Comparison of ENCODE assay signal across 11 mouse cellular contexts in the genomic region with DNA sequence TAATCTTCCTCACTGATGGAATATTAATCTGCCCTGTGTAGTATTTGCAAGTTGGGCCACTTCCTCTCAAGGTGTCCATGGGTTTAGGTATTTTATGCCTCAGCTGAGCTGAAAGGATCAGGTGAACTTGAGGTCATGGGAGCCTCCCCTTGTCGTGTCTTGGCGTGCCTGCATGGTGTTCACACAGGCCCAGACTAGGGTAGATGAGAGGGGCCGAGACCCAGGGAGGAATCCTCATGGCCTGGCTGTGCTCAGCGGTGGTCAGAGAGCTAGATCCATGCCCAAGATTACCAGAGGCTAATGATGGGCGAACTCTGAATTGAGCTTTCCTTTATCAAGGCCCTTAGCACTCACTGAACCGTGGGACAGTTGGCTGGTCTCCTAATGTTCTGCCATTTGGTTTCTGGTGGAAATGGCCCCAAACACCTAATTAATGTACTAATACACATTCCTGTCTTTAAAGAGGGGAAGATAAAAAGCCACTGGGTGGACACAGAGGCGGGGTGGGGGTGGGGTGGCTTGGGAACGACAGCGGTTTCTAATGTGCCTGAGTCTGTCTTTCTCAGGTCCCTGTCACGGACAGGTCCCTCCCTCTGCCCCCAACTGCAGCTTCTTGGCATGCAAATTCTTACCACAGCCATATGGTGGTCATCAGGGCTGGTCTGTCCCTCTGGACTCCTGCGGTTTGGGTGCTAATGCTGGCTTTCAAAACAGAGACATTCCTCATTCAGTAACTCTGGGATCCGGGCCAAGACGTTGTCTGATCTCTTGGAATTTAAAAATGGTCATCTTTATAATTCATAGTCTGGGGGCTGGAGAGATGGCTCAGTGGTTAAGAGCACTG. TPM values are rescaled to one million over a fixed set of nuclear protein-coding genes. Genes with fewer than 3 reads are reported as not detected.
DNase-seq lines count a peak whose midpoint lies in the region; ATAC-seq and TF ChIP-seq lines count a peak whose summit lies in the region.
"Had no signal": no experiment of that assay in that cellular context is flagged by ENCODE, and none has a peak within 500 bp of the region (broad histone marks: within the 10 kb centered on the region; RNA-seq: fewer than 3 reads in every experiment).

No protein-coding gene starts in this region.

- no peak for TF ChIP-seq CTCF in liver, postnatal 0 days (IDR thresholded peaks at IDR 0.05; ENCODE audit: low read depth)

- H3ac ChIP-seq in myocyte (ENCODE audit: control insufficient read depth, insufficient read length) = no peak overlapping the region

- ATAC-seq in liver, postnatal 0 days = no peak
- ATAC-seq in kidney, embryonic 14.5 days (ENCODE audit: low FRiP score, low TSS enrichment) = peak; percentile 63; the same call in 1 of the 2 replicates
- no peak for ATAC-seq in midbrain, embryonic 14.5 days (ENCODE audit: low FRiP score, low TSS enrichment)
- ATAC-seq: activated CD4-positive, CD25-positive, alpha-beta regulatory T cell, adult 4 months had no signal

- no peaks in the 10 kb centered on the region for H3K4me1 ChIP-seq in liver, postnatal 0 days (ENCODE audit: insufficient read depth)
- H3K4me1 ChIP-seq in kidney, embryonic 14.5 days (ENCODE audit: control insufficient read depth, insufficient read depth, low read length) = peaks cover 12% of the 10 kb centered on the region; the same call in 1 of the 2 replicates
- no peaks in the 10 kb centered on the region for H3K4me1 ChIP-seq in midbrain, embryonic 14.5 days (ENCODE audit: control insufficient read depth, insufficient read depth, low read length)
- H3K4me1 ChIP-seq: limb, embryonic 12.5 days; stomach, embryonic 15.5 days had no signal

- no peaks in the 10 kb centered on the region for H3K27me3 ChIP-seq in liver, postnatal 0 days (ENCODE audit: insufficient read depth, low read length)
- no peaks in the 10 kb centered on the region for H3K27me3 ChIP-seq in kidney, embryonic 14.5 days (ENCODE audit: control insufficient read depth, insufficient read depth, low read length)
- no peaks in the 10 kb centered on the region for H3K27me3 ChIP-seq in myocyte (ENCODE audit: control insufficient read depth, insufficient read depth, insufficient read length)
- H3K27me3 ChIP-seq in midbrain, embryonic 14.5 days (ENCODE audit: control insufficient read depth, insufficient read depth, low read length) = no peaks in the 10 kb centered on the region
- H3K27me3 ChIP-seq: limb, embryonic 12.5 days; stomach, embryonic 15.5 days had no signal

- H3K9ac ChIP-seq in liver, postnatal 0 days (replicated peaks) = no peak overlapping the region
- H3K9ac ChIP-seq in kidney, embryonic 14.5 days (ENCODE audit: low read depth, low read length) = no peak overlapping the region
- no peak overlapping the region for H3K9ac ChIP-seq in midbrain, embryonic 14.5 days (replicated peaks; ENCODE audit: low read length)
- H3K9ac ChIP-seq: limb, embryonic 12.5 days; stomach, embryonic 15.5 days had no signal

- no peak for TF ChIP-seq POLR2A in myocyte (IDR thresholded peaks at IDR 0.05; ENCODE audit: insufficient read length, low read depth)

- H3K36me3 ChIP-seq in liver, postnatal 0 days (replicated peaks; ENCODE audit: insufficient read depth, low read length) = no peaks in the 10 kb centered on the region
- H3K36me3 ChIP-seq in kidney, embryonic 14.5 days (ENCODE audit: control insufficient read depth, insufficient read depth, low read length) = no peaks in the 10 kb centered on the region
- no peaks in the 10 kb centered on the region for H3K36me3 ChIP-seq in myocyte (ENCODE audit: control insufficient read depth, insufficient read depth)
- H3K36me3 ChIP-seq in midbrain, embryonic 14.5 days (ENCODE audit: control insufficient read depth, insufficient read depth, low read length) = no peaks in the 10 kb centered on the region
- H3K36me3 ChIP-seq: limb, embryonic 12.5 days; stomach, embryonic 15.5 days had no signal

- no peaks in the 10 kb centered on the region for H3K79me2 ChIP-seq in myocyte (ENCODE audit: control insufficient read depth, insufficient read depth)

- WGBS in liver, postnatal 0 days (ENCODE audit: insufficient replicate concordance) = 64% methylated on average over 13 of the region's 13 CpGs
- WGBS in kidney, embryonic 14.5 days = 13% methylated on average over 13 of the region's 13 CpGs
- WGBS in midbrain, embryonic 14.5 days = 42% methylated on average over 13 of the region's 13 CpGs

- no peak overlapping the region for H3K4me3 ChIP-seq in liver, postnatal 0 days (ENCODE audit: low read depth, low read length)
- H3K4me3 ChIP-seq in kidney, embryonic 14.5 days (ENCODE audit: low read length) = no peak overlapping the region
- no peak overlapping the region for H3K4me3 ChIP-seq in myocyte
- no peak overlapping the region for H3K4me3 ChIP-seq in midbrain, embryonic 14.5 days (replicated peaks; ENCODE audit: low read depth, low read length)
- H3K4me3 ChIP-seq: limb, embryonic 12.5 days; stomach, embryonic 15.5 days had no signal

- no peak for TF ChIP-seq EP300 in liver, postnatal 0 days (IDR thresholded peaks at IDR 0.05; ENCODE audit: low read depth)

- H3K27ac ChIP-seq in liver, postnatal 0 days (ENCODE audit: low read depth) = no peak overlapping the region
- no peak overlapping the region for H3K27ac ChIP-seq in kidney, embryonic 14.5 days (ENCODE audit: low read depth, low read length)
- H3K27ac ChIP-seq in midbrain, embryonic 14.5 days (replicated peaks; ENCODE audit: low read depth, low read length) = no peak overlapping the region
- H3K27ac ChIP-seq: limb, embryonic 12.5 days; stomach, embryonic 15.5 days had no signal

- no peak overlapping the region for H3K4me2 ChIP-seq in liver, postnatal 0 days (ENCODE audit: low read depth, low read length)
- H3K4me2 ChIP-seq in kidney, embryonic 14.5 days (replicated peaks; ENCODE audit: low read depth, low read length) = no peak overlapping the region
- H3K4me2 ChIP-seq in myocyte (ENCODE audit: low read depth) = peak overlapping the region; percentile 48
- no peak overlapping the region for H3K4me2 ChIP-seq in midbrain, embryonic 14.5 days (ENCODE audit: low read length)
- H3K4me2 ChIP-seq: limb, embryonic 12.5 days; stomach, embryonic 15.5 days had no signal

- H3K9me3 ChIP-seq in liver, postnatal 0 days (ENCODE audit: low read length) = no peaks in the 10 kb centered on the region
- no peaks in the 10 kb centered on the region for H3K9me3 ChIP-seq in kidney, embryonic 14.5 days (ENCODE audit: control insufficient read depth, low read length)
- no peaks in the 10 kb centered on the region for H3K9me3 ChIP-seq in midbrain, embryonic 14.5 days (ENCODE audit: control insufficient read depth, low read length)
- H3K9me3 ChIP-seq: limb, embryonic 12.5 days; stomach, embryonic 15.5 days had no signal

- DNase-seq in adrenal gland, adult (ENCODE audit: inconsistent age in 2 of 2, low spot score in 1 of 2) = peak; percentile 19 to 68
- no peak for DNase-seq in adrenal gland, adult 8-10 months
- peak; percentile 14 for DNase-seq in liver
- no peak for DNase-seq in liver, postnatal 0 days
- DNase-seq in midbrain, embryonic 14.5 days = no peak
- no peak for DNase-seq in urinary bladder, postnatal 4 days (ENCODE audit: low spot score in 2 of 2)

TF ChIP-seq in myocyte, 11 proteins besides CTCF, POLR2A, EP300 and RAD21:
- peak; percentile 34 for TF ChIP-seq TCF3 (IDR thresholded peaks at IDR 0.05; ENCODE audit: insufficient read length, low read depth)
- no peak for TF ChIP-seq MAX (IDR thresholded peaks at IDR 0.05; ENCODE audit: low read depth)
- TF ChIP-seq TCF12 (IDR thresholded peaks at IDR 0.05; ENCODE audit: insufficient read depth, poor library complexity, severe bottlenecking) = peak; percentile 76
- TF ChIP-seq MYOD1 (IDR thresholded peaks at IDR 0.05; ENCODE audit: control insufficient read depth in 1 of 3, insufficient read length in 2 of 3, low read depth in 2 of 3) = peak in 2 of 3 experiments; percentile 52 to 63
- TF ChIP-seq MYOG (IDR thresholded peaks at IDR 0.05; ENCODE audit: control insufficient read depth in 1 of 3, insufficient read depth in 1 of 3, insufficient read length in 2 of 3, low read depth in 2 of 3) = peak in 1 of 3 experiments; percentile 86

RNA-seq across cellular contexts. Expression of a gene that starts 56.0 kb away (rescaled TPM):
- 100 to 1,000 TPM in 3 of 4 experiments, 10 to 100 TPM in 1; 94.6 to 217 (median 164) TPM for total RNA-seq in adrenal gland, adult 8-10 months (2022)
- polyA plus RNA-seq in liver, postnatal 0 days (2015; fragmentation: Nextera tagmentation; extraction: Ambion mirVana) = 320 and 328 TPM in 2 replicates
- 2,275 and 2,927 TPM in 2 replicates for polyA plus RNA-seq in kidney, embryonic 14.5 days (2014; fragmentation: Nextera tagmentation; extraction: Ambion mirVana)
- polyA plus RNA-seq in myocyte (2012; fragmentation: generic; extraction: Trizol) = 6,677 TPM
- 5,692 and 7,005 TPM in 2 replicates for polyA plus RNA-seq in midbrain, embryonic 14.5 days (2014; fragmentation: Nextera tagmentation; extraction: Ambion mirVana)

Comparison
In these comparisons a context has a peak if more than half of its experiments do, and no peak if none do; other contexts are left out.
1. DNase-seq: peak in adrenal gland, adult (2 of 2) and liver (single experiment); none in adrenal gland, adult 8-10 months (single experiment), liver, postnatal 0 days (single experiment), midbrain, embryonic 14.5 days (single experiment) and urinary bladder, postnatal 4 days (0 of 2).